Mouse (Mus musculus): Measurements from ENCODE around the gene Vmn1r208. TPM values are rescaled to one million over a fixed set of nuclear protein-coding genes. Genes with fewer than 3 reads are reported as not detected.
"Not testable (repeated sequence)": the region's sequence is repeated elsewhere in the genome, so short reads cannot be mapped to it uniquely, and the experiment has no call there.

Gene Vmn1r208
- polyA plus RNA-seq (2012) = 0.01 TPM in 1 of 2 replicates, not detected in the other

DNA sequence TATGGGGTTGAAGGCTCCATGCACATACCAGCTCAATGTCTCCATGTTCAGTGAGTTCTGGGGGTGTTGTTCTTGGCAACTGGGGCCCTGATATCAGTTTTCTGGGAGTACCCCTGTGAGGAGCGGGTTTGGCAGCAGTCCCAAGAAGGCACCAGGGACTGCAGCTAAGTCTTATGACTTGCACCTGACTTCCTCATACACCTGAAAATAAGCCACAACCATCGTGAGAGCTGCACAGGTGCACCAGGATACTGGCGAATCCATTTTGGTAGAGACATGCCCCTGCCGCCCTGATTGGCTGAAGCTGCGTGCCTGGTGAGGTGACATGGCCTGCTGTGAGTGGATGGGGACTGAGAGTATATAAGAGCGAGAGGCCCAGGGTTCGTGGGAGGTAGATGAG is at the start of gene Vmn1r208:
Gene Vmn1r208, minus strand, starts transcription at position 101 of the 400 bp plus-strand sequence.
- H3K9me3 ChIP-seq (ENCODE audit: control insufficient read depth, low read length); H3K4me1 ChIP-seq (ENCODE audit: control insufficient read depth); H3K27me3 ChIP-seq (ENCODE audit: control insufficient read depth); H3K4me3 ChIP-seq (replicated peaks); H3K36me3 ChIP-seq (ENCODE audit: control insufficient read depth): not testable (repeated sequence)

DNA sequence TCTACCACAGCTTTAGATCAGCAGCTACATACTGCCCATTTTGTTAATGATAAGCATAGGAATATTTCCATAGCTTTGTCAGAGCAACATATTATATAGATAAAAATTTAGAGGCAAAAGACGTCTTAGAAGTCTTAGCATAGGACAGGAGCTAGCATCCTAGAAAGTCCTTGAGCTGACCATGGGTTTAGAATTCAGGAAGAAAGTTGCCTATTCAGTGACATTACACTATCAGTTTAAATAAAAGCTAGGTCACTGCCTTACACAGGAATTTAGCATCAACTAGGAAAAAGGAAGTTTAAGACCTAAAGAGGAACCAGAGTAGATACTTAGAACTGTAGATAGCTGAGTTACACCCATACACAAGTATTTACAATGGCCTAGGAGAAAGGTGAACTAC is 44.4 kb upstream of the Vmn1r208 start:
- not testable (repeated sequence) for H3K4me3 ChIP-seq (replicated peaks); H3K27me3 ChIP-seq (ENCODE audit: control insufficient read depth); H3K9me3 ChIP-seq (ENCODE audit: control insufficient read depth, low read length); H3K4me1 ChIP-seq (ENCODE audit: control insufficient read depth); H3K36me3 ChIP-seq (ENCODE audit: control insufficient read depth)

- H3K9me3 ChIP-seq (ENCODE audit: control insufficient read depth, low read length); H3K36me3 ChIP-seq (ENCODE audit: control insufficient read depth); H3K27me3 ChIP-seq (ENCODE audit: control insufficient read depth): not testable (repeated sequence)
Observed at GRCm38 (mm10) chr13:22809582-22809981, 32.4 kb upstream of the Vmn1r208 start, which contains the start of gene Vmn1r209. Gene Vmn1r209, minus strand, starts transcription at chr13:22809682.

GRCm38 (mm10) chr13:22788096-22788495 is 10.9 kb upstream of the Vmn1r208 start:
- H3K4me1 ChIP-seq (ENCODE audit: control insufficient read depth); H3K9me3 ChIP-seq (ENCODE audit: control insufficient read depth, low read length); H3K27me3 ChIP-seq (ENCODE audit: control insufficient read depth); H3K4me3 ChIP-seq (replicated peaks); H3K36me3 ChIP-seq (ENCODE audit: control insufficient read depth): not testable (repeated sequence)

More at GRCm38 (mm10) chr13:22809582-22809981, 32.4 kb upstream of the Vmn1r208 start, which contains the start of gene Vmn1r209:
- not testable (repeated sequence) for H3K4me3 ChIP-seq (replicated peaks); H3K4me1 ChIP-seq (ENCODE audit: control insufficient read depth)

- H3K4me3 ChIP-seq (replicated peaks); H3K4me1 ChIP-seq (ENCODE audit: control insufficient read depth); H3K27me3 ChIP-seq (ENCODE audit: control insufficient read depth); H3K9me3 ChIP-seq (ENCODE audit: control insufficient read depth, low read length); H3K36me3 ChIP-seq (ENCODE audit: control insufficient read depth): not testable (repeated sequence)
Observed at GRCm38 (mm10) chr13:22784159-22784558, 7.0 kb upstream of the Vmn1r208 start.

DNA sequence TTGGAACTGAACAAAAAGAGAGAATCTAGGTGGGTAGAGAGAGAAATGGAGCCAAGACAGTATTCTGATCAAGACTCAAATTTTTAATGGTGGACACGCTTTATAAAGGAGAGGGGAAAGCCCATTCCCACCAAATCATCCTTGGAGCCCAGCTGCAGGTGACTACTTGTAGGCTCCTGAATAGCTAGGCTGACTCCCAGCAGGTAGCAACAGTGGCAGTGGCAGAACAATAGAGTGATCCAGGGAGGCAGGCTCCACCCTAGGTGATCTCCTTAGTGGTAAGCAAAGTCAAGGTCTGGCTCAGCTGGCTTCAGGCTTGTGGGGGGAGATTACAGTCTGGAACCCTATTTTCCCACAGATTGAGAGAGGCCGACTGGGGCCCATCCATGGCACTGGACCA is 5.6 kb downstream of the Vmn1r208 start:
- H3K36me3 ChIP-seq (ENCODE audit: control insufficient read depth); H3K27me3 ChIP-seq (ENCODE audit: control insufficient read depth); H3K9me3 ChIP-seq (ENCODE audit: control insufficient read depth, low read length); H3K4me1 ChIP-seq (ENCODE audit: control insufficient read depth); H3K4me3 ChIP-seq (replicated peaks): not testable (repeated sequence)

DNA sequence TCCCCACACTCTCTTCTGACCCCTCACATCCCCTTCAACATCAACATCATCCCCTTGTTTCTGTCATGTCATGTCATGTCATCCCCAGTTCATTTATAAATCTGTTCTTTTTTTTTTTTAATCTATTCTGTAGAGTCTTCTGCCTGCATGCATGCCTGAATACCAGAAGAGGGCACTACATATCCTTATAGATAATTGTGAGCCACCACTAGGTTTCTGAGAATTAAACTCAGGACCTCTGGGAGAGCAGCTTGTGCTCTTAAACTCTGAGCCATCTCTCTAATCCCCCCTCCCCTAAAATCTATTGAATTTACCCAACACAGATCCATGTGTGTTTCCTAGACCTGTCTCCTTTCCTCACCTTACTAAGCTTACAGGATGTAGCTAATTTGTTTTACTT is 29.7 kb downstream of the Vmn1r208 start:
- Histone ChIP-seq H3K36me3 (ENCODE audit: control insufficient read depth) (no peaks in the 10 kb centered on the region), H3K4me1 (ENCODE audit: control insufficient read depth) (no peaks in the 10 kb centered on the region), H3K27me3 (ENCODE audit: control insufficient read depth) (no peaks in the 10 kb centered on the region), H3K4me3 (replicated peaks) (no peak overlapping the region), H3K9me3 (ENCODE audit: control insufficient read depth, low read length) (peaks cover 17% of the 10 kb centered on the region)
- TF ChIP-seq GATA1 (IDR thresholded peaks at IDR 0.05; ENCODE audit: low read length) (no peak), TAL1 (IDR thresholded peaks at IDR 0.05; ENCODE audit: low read length) (no peak)

DNA sequence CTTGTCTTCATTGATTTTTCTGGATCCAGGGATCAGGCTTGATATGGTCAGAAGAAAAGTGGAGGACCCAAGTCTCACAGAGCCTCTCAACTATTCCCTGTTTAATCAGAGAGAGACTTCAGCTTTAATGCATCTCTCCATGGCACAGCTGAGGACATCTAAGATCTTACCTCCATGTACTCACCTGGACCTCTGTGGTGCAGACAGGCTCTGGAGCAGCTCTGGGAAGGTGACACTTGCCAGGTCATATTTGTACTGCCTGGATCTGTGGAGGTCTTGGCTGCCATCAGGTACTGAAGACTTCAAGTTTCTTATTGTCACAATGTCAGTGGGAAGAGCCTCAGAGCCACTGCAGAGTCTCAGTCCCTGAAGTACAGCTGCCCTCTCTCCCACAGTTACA is 47.7 kb downstream of the Vmn1r208 start, which contains the start of gene Vmn1r207-ps:
Gene Vmn1r207-ps, minus strand, starts transcription at position 101 of the 400 bp plus-strand sequence.
- not testable (repeated sequence) for H3K4me1 ChIP-seq (ENCODE audit: control insufficient read depth); H3K9me3 ChIP-seq (ENCODE audit: control insufficient read depth, low read length); H3K27me3 ChIP-seq (ENCODE audit: control insufficient read depth); H3K4me3 ChIP-seq (replicated peaks); H3K36me3 ChIP-seq (ENCODE audit: control insufficient read depth)

Other genes starting within 250 kb of the Vmn1r208 start
- not detected in 2 replicates for gene Vmn1r204, start 224.2 kb downstream of the Vmn1r208 start, polyA plus RNA-seq (2012)
- not detected in 2 replicates for gene Vmn1r205, start 184.4 kb downstream of the Vmn1r208 start, polyA plus RNA-seq (2012)
- not detected in 2 replicates for gene Vmn1r206, start 153.1 kb downstream of the Vmn1r208 start, polyA plus RNA-seq (2012)
- gene Vmn1r207-ps, start 47.8 kb downstream of the Vmn1r208 start, polyA plus RNA-seq (2012) = not detected in 2 replicates
- not detected in 2 replicates for gene Vmn1r209, start 32.3 kb upstream of the Vmn1r208 start, polyA plus RNA-seq (2012)
- not detected in 2 replicates for gene Vmn1r210, start 53.9 kb upstream of the Vmn1r208 start, polyA plus RNA-seq (2012)
- gene Vmn1r211, start 80.2 kb upstream of the Vmn1r208 start, polyA plus RNA-seq (2012) = 0.01 TPM in 1 of 2 replicates, not detected in the other
- not detected in 2 replicates for gene Vmn1r212, start 106.8 kb upstream of the Vmn1r208 start, polyA plus RNA-seq (2012)
- not detected in 2 replicates for gene Vmn1r213, start 230.3 kb upstream of the Vmn1r208 start, polyA plus RNA-seq (2012)